Mouse (Mus musculus) lung, embryonic 15.5 days (tissue): ENCODE measurements around the gene Aldh9a1. TPM values are rescaled to one million over a fixed set of nuclear protein-coding genes. Genes with fewer than 3 reads are reported as not detected.

Source experiments
- ATAC-seq: fragments of 200-750 bp; cut with Nextera tagmentation; 2 replicates; pipeline ENCODE4 v1.8.0; 2017; ENCODE audit warnings: moderate number of reproducible peaks, borderline replicate concordance; ENCODE audit not compliant: low FRiP score, low TSS enrichment; ENCODE audit errors: extremely low read depth
- H3K27ac ChIP-seq: fragments of 300-500 bp; sonication (generic); 2 replicates; pipeline ENCODE4 v1.5.1; 2015; ENCODE audit warnings: moderate library complexity, mild to moderate bottlenecking, inconsistent platforms
- H3K27me3 ChIP-seq: fragments of 300-500 bp; sonication (generic); 2 replicates; pipeline ENCODE4 v1.6.1; 2015; ENCODE audit warnings: inconsistent platforms
- H3K36me3 ChIP-seq: fragments of 300-500 bp; sonication (generic); 2 replicates; pipeline ENCODE4 v1.6.1; 2015; ENCODE audit warnings: inconsistent platforms
- H3K4me1 ChIP-seq: fragments of 300-500 bp; sonication (generic); 2 replicates; pipeline ENCODE4 v1.6.1; 2015; ENCODE audit warnings: inconsistent platforms
- H3K4me2 ChIP-seq: fragments of 300-500 bp; sonication (generic); 2 replicates; pipeline ENCODE4 v1.6.1; 2015; ENCODE audit warnings: inconsistent platforms, mild to moderate bottlenecking, moderate library complexity
- H3K4me3 ChIP-seq: fragments of 300-500 bp; sonication (generic); 2 replicates; pipeline ENCODE4 v1.5.1; 2015; ENCODE audit warnings: mild to moderate bottlenecking, inconsistent platforms
- H3K9ac ChIP-seq: fragments of 300-500 bp; sonication (generic); 2 replicates; pipeline ENCODE4 v1.6.1; 2015; ENCODE audit warnings: inconsistent platforms
- H3K9me3 ChIP-seq: fragments of 300-500 bp; sonication (generic); 2 replicates; pipeline ENCODE4 v1.6.1; 2016; ENCODE audit warnings: inconsistent platforms
- WGBS: fragments of 180-500 bp; shearing (Covaris S2); methylation state at CpG from one replicate; pipeline ENCODE4 v1.1.7; 2015; 5-methylcytosine and 5-hydroxymethylcytosine counted together
- polyA plus RNA-seq: library from polyadenylated mRNA; unstranded; fragments of >200 nt; fragmentation: Nextera tagmentation; extraction: Ambion mirVana; gene quantifications from 2 replicates; pipeline ENCODE4 v1.2.1, GENCODE M21; 2015

Gene Aldh9a1
- 50.8 and 51.4 TPM in 2 replicates for polyA plus RNA-seq

DNA sequence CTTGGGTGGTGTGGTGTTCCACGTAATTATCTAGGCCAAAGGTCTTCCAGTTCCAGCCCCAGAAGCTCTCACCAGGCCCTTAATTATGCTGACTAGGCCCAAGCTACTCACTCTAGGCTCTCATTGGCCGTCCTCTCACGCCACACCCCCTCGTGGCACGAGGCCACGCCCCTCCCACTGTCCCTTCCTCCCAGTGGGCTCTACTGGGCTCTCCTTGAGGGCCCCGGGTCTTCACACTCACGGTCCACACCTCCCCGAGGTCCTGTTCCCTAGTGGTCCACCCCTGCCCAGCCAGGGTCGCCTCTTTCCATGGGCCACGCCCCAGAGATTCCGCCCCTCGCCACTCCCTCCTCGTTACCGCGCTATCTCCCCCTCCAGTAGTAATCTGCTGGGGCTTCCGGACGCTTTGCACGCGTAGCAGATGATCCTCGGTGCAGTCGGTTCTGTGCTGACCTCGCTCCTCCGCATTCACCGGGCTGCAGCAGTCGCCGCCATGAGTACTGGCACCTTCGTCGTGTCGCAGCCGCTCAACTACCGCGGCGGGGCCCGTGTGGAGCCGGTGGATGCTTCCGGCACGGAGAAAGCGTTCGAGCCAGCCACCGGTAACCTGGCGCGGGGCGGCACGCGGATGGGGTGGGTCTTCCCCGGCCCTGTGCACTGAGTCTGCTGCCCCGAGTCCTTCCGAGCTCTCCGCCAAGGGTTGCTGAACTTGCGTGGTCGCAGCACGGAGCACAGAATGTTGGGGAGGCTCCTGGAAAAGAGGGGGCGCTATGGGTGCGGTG lies at the start of gene Aldh9a1:
TSS of gene Aldh9a1 (plus strand) at position 177 of the 782 bp plus-strand sequence.
- Histone ChIP-seq H3K36me3 (peaks cover 8% of the 10 kb centered on the region; the same call in 1 of the 2 replicates), H3K4me3 (peak within 1 kb of the TSS; percentile 87), H3K4me1 (0 out of 2 replicates have a peak, but pooled peaks cover 2% of the 10 kb centered on the region), H3K9me3 (no peaks in the 10 kb centered on the region), H3K27ac (peak within 1 kb of the TSS; percentile 81), H3K9ac (peak within 1 kb of the TSS; percentile 63), H3K4me2 (peak within 1 kb of the TSS; percentile 94), H3K27me3 (no peaks in the 10 kb centered on the region)
- under 1% methylated on average over 55 of the region's 55 CpGs for WGBS
- ATAC-seq, result peak; percentile 99

DNA sequence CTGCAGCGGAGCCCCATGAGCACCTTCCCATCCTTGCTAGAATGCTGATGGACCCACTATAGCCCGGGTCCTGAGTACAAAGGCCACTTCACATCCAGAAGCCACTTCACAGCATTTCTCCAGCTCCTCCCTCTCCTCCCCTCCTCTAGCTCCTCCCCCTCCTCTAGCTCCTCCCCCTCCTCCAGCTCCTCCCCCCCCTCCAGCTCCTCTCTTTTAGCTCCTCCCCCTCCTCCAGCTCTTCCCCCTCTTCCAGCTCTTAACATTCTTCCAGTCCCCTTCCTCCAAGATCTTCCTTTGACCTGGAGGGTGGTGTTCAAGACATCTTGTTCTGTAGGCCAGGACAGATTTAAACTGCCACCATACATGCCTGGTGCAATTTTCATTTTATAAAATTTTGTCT lies 49.7 kb upstream of the Aldh9a1 start:
- H3K27me3 ChIP-seq, result no peaks in the 10 kb centered on the region
- 70% methylated on average over 2 of the region's 2 CpGs for WGBS
- no peak overlapping the region for H3K4me2 ChIP-seq
- H3K27ac ChIP-seq, result no peak overlapping the region
- H3K36me3 ChIP-seq, result no peaks in the 10 kb centered on the region
- H3K9me3 ChIP-seq, result no peaks in the 10 kb centered on the region
- H3K4me1 ChIP-seq, result no peaks in the 10 kb centered on the region
- H3K4me3 ChIP-seq, result no peak overlapping the region
- no peak overlapping the region for H3K9ac ChIP-seq
- no peak for ATAC-seq

DNA sequence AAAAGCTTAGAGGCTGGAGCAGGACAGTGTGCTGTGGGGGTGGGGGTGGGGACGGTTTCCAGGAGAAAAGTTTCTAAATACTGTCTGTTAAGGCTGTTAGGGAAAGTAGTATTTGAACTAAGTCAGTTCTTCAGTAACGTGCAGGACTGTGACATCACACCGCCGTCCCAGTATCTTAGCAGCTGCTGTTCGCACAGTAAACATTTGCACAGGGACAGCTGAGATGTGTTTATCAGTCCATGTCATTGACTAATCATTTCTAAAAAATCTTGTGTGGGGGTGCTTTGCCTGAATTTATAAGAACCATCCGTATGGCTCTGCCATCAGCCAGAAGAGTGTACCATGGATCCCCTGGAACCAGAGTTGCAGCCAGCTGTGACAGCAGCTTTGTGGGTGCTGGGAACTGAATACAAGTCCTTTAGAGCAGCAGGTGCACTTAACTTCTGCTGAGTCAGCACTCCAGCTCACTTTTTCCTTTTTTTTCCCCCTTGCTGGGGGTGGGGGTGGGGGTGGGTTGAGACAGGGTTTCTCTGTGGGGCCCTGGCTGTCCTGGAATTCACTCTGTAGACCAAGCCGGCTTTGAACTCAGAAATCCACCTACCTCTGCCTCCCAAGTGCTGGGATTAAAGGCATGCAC lies 44.2 kb upstream of the Aldh9a1 start:
- Histone ChIP-seq H3K4me3 (no peak overlapping the region), H3K9ac (no peak overlapping the region), H3K4me2 (no peak overlapping the region), H3K9me3 (no peaks in the 10 kb centered on the region), H3K4me1 (peaks cover 6% of the 10 kb centered on the region), H3K36me3 (no peaks in the 10 kb centered on the region), H3K27me3 (no peaks in the 10 kb centered on the region), H3K27ac (no peak overlapping the region)
- no peak for ATAC-seq
- WGBS, result 27% methylated on average over 7 of the region's 7 CpGs

GRCm38 (mm10) chr1:167306451-167307240 lies 43.1 kb upstream of the Aldh9a1 start:
- H3K27me3 ChIP-seq, result no peaks in the 10 kb centered on the region
- H3K36me3 ChIP-seq, result 0 out of 2 replicates have a peak, but pooled peaks cover 3% of the 10 kb centered on the region
- H3K4me2 ChIP-seq, result no peak overlapping the region
- peaks cover 6% of the 10 kb centered on the region for H3K4me1 ChIP-seq
- no peak overlapping the region for H3K9ac ChIP-seq
- H3K27ac ChIP-seq, result no peak overlapping the region
- WGBS, result 62% methylated on average over 5 of the region's 5 CpGs
- H3K4me3 ChIP-seq, result no peak overlapping the region
- no peak for ATAC-seq
- H3K9me3 ChIP-seq, result no peaks in the 10 kb centered on the region

DNA sequence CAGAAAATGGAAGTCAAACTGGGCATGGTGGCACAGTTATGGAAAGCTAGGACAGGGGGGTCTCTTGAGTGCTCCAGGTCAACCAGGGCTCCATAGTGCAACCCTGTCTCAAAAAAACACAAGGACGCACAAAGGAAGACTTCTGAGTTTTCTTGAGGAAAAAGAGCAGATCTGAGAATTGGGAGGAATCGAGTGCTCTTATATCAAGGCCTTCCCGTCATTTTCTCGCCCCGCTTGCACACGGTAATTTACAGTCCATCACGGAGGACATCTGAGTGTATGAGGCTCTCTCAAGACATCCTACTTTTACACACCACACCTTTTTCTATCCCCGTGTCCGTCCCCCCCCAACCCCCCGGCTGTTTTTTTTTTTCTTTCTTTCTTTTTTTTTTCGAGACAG lies 42.1 kb upstream of the Aldh9a1 start:
- 48% methylated on average over 11 of the region's 11 CpGs for WGBS
- Histone ChIP-seq H3K27me3 (no peaks in the 10 kb centered on the region), H3K4me1 (peaks cover 6% of the 10 kb centered on the region), H3K4me2 (peak overlapping the region; percentile 84), H3K9me3 (no peaks in the 10 kb centered on the region), H3K9ac (peak overlapping the region; percentile 88), H3K4me3 (peak overlapping the region; percentile 84), H3K27ac (no peak overlapping the region), H3K36me3 (0 out of 2 replicates have a peak, but pooled peaks cover 9% of the 10 kb centered on the region)
- ATAC-seq, result no peak

- H3K9ac ChIP-seq, result peak within 1 kb of the TSS; percentile 88
- under 1% methylated on average over 77 of the region's 82 CpGs for WGBS
- 0 out of 2 replicates have a peak, but pooled peaks cover 9% of the 10 kb centered on the region for H3K36me3 ChIP-seq
- H3K4me2 ChIP-seq, result peak within 1 kb of the TSS; percentile 84
- ATAC-seq, result peak; percentile 96
- no peaks in the 10 kb centered on the region for H3K9me3 ChIP-seq
- H3K27me3 ChIP-seq, result no peaks in the 10 kb centered on the region
- H3K4me1 ChIP-seq, result peaks cover 6% of the 10 kb centered on the region
- H3K4me3 ChIP-seq, result peak within 1 kb of the TSS; percentile 84
- peak within 1 kb of the TSS; percentile 86 for H3K27ac ChIP-seq
Measured at GRCm38 (mm10) chr1:167308261-167309054, 41.3 kb upstream of the Aldh9a1 start, which contains the start of gene Tmco1. Gene Tmco1 (plus strand): TSS chr1:167308378.

DNA sequence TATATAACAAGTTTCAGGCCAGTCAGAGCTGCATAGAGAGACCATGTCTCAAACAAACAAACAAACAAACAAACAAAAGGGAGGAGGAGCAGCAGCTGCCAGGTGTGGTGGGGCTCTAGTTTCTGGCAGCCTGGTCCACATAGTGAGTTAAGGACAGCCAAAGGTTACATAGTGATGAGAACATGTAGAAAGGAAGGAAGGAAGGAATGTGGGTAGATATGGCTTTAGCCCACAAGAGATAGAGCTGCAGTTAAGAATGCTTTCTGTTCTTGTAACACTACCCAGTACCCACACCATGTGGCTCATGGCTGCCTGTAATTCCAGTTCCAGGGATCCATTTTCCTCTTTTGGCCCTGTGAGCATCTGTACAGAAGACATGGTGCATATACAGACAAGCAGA lies 37.4 kb upstream of the Aldh9a1 start:
- Histone ChIP-seq H3K36me3 (peaks cover 22% of the 10 kb centered on the region; the same call in 1 of the 2 replicates), H3K4me1 (no peaks in the 10 kb centered on the region; the same call in 1 of the 2 replicates), H3K4me2 (no peak overlapping the region), H3K9ac (no peak overlapping the region), H3K27ac (no peak overlapping the region), H3K4me3 (no peak overlapping the region), H3K9me3 (no peaks in the 10 kb centered on the region), H3K27me3 (no peaks in the 10 kb centered on the region)
- ATAC-seq, result no peak

GRCm38 (mm10) chr1:167313220-167313619 lies 36.6 kb upstream of the Aldh9a1 start:
- Histone ChIP-seq H3K4me3 (no peak overlapping the region), H3K27me3 (no peaks in the 10 kb centered on the region), H3K4me2 (no peak overlapping the region), H3K4me1 (no peaks in the 10 kb centered on the region; the same call in 1 of the 2 replicates), H3K9ac (no peak overlapping the region), H3K36me3 (peaks cover 27% of the 10 kb centered on the region), H3K9me3 (no peaks in the 10 kb centered on the region), H3K27ac (no peak overlapping the region)
- WGBS, result 87% methylated on average over 4 of the region's 4 CpGs
- no peak for ATAC-seq

GRCm38 (mm10) chr1:167321691-167322090 lies 28.1 kb upstream of the Aldh9a1 start:
- H3K4me3 ChIP-seq, result no peak overlapping the region
- no peaks in the 10 kb centered on the region for H3K4me1 ChIP-seq
- no peak overlapping the region for H3K27ac ChIP-seq
- no peak overlapping the region for H3K9ac ChIP-seq
- ATAC-seq, result no peak
- H3K36me3 ChIP-seq, result peaks cover 72% of the 10 kb centered on the region
- H3K9me3 ChIP-seq, result no peaks in the 10 kb centered on the region
- no peak overlapping the region for H3K4me2 ChIP-seq
- no peaks in the 10 kb centered on the region for H3K27me3 ChIP-seq
- 97% methylated on average over 6 of the region's 6 CpGs for WGBS

- no peak overlapping the region for H3K9ac ChIP-seq
- no peak for ATAC-seq
- no peak overlapping the region for H3K4me3 ChIP-seq
- no peaks in the 10 kb centered on the region for H3K4me1 ChIP-seq
- no peaks in the 10 kb centered on the region for H3K9me3 ChIP-seq
- H3K36me3 ChIP-seq, result peaks cover 55% of the 10 kb centered on the region
- no peak overlapping the region for H3K27ac ChIP-seq
- 84% methylated on average over 6 of the region's 6 CpGs for WGBS
- no peak overlapping the region for H3K4me2 ChIP-seq
- no peaks in the 10 kb centered on the region for H3K27me3 ChIP-seq
Measured at GRCm38 (mm10) chr1:167328776-167329175, 21.0 kb upstream of the Aldh9a1 start.

DNA sequence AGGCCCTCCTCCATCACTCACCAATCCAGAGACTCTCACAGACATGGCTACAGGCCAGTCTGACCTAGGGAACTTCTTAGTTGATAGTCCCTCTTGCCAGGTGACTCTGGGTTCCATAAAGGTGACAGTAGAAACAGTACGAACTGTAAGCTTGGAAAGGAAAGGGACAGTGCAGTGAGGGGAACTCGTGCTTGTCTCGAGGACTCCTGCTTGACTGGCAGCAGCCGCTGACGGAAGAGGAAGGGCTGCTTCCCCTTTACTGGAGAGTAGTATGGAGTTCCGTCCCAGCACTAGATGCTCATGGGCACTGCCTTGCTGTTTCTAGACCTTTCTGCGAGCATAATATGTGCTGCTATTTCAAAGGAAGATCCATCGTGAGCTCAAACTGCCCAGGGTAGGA lies 18.7 kb upstream of the Aldh9a1 start:
- no peak overlapping the region for H3K9ac ChIP-seq
- no peaks in the 10 kb centered on the region for H3K27me3 ChIP-seq
- no peaks in the 10 kb centered on the region for H3K9me3 ChIP-seq
- WGBS, result 89% methylated on average over 8 of the region's 8 CpGs
- ATAC-seq, result no peak
- peaks cover 47% of the 10 kb centered on the region for H3K36me3 ChIP-seq
- H3K4me1 ChIP-seq, result no peaks in the 10 kb centered on the region
- no peak overlapping the region for H3K4me3 ChIP-seq
- H3K27ac ChIP-seq, result no peak overlapping the region
- no peak overlapping the region for H3K4me2 ChIP-seq
